Mouse (Mus musculus) gastrocnemius, postnatal 14 days (tissue): ENCODE data around the gene Kmt2e. TPM values are rescaled to one million over a fixed set of nuclear protein-coding genes. Genes with fewer than 3 reads are reported as not detected.
"Not testable (repeated sequence)": the region's sequence is repeated elsewhere in the genome, so short reads cannot be mapped to it uniquely, and the experiment has no call there.

Source experiments
- DNase-seq: peaks from one replicate; pipeline ENCODE4 v3.0.0; 2021; ENCODE audit warnings: mixed read lengths
- intact Hi-C: fragments of 180-260 bp; cut with DNase I; formaldehyde crosslinking; loops from one replicate; pipeline ENCODE4 v1.15.1; 2025; ENCODE audit warnings: low total_unique reads
- total RNA-seq, 2 experiments: library from RNA; stranded (reverse); gene quantifications; 2 replicates each; pipeline ENCODE4 v1.2.3; 2021

Kmt2e gene
- total RNA-seq, 2 experiments from 2014 or later = 25.2 to 27.1 TPM

DNA sequence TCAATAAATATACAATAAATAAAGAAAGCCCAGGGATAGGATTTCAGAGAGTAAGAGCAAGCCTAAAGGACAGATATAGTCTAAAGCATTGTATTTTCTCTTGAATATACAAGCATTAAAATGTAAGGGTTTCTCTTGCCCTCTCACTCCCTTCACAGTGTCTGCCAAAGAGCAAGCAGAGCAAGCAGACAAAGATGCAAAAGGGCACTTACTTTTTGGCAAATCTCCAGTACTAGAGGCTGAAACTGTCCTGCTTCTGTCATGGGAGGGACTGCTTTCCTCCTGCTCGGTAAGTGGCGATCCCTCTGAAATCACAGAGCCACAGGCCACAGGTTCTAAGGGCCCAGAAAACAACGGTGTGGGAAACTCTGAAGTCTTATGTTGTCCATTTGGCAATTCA lies 89.7 kb downstream of the Kmt2e start:
- no peak for DNase-seq
- intact Hi-C loops = no loop called here

GRCm38 (mm10) chr5:23524621-23525020 lies 90.4 kb downstream of the Kmt2e start:
- no peak for DNase-seq
- intact Hi-C loops = no loop called here

DNA sequence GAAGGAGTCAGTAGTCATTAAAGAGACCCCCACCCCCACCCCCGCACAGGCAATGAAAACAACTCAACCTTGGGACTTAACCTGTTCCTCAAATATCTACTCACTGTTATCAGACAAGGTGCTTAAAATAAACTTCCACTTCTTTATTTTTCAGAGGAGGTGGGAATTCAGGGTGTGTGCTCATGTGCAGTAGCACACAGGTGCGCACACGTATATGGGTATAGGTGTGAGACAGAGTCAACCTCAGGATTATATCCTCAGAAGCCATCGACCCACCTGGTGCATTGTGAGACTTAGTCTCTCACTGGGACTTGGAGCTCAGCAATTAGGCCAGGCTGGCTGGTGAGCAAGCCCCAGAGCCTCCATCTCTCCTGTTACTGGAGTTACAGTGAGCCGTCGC lies 96.9 kb downstream of the Kmt2e start:
- intact Hi-C loops = no loop called here
- no peak for DNase-seq

DNA sequence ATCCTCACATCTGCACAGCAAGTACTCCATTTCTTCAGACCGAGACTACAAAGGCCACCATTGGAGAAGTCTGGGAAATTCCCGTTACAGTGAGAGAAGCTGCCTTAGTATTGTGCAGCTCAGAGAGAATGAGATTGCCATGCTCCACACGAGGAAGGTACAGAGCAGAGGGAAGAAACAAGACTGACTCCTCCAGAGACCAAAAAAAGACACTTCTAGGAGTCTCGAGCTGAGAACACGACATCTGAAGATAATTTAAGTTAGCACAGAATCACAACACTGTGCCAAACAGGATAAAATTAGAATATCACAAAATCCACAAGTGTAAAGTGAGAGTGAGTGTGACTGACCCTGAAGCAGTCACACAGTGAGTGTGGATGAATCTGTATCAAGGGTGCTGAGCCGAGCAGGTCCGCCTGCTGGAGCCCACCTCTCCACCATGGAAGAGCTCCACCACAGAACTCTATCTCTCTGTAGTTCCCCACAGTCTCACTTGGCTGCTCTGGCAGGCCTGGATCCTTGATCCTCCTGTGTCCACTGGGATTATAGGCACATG lies 97.4 kb downstream of the Kmt2e start:
- intact Hi-C loops = no loop called here
- no peak for DNase-seq

- DNase-seq = no peak
- intact Hi-C loops = no loop called here
Measured at GRCm38 (mm10) chr5:23535692-23536091, 101.5 kb downstream of the Kmt2e start.

GRCm38 (mm10) chr5:23551687-23552086 lies 117.4 kb downstream of the Kmt2e start:
- intact Hi-C loops = no loop called here
- DNase-seq = peak; percentile 12

DNA sequence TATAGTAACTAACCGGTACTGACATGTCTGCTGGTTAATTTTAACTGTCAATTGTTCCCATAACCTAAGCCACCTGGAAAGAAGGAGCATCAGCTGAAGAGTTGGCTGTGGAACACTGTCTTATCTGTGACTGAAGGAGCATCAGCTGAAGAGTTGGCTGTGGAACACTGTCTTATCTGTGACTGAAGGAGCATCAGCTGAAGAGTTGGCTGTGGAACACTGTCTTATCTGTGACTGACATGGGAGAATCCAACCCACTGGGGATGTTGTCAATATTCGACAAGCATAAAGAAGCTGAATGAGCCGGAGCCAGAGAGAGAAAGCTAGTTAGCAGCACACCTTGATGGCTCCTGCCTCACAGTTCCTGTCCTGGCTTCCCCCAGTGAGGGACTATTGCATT lies 119.1 kb downstream of the Kmt2e start:
- DNase-seq, intact Hi-C loops: not testable (repeated sequence)
